9 mouse cellular contexts compared by ENCODE assay signal in genomic region chr3:14667126-14667525, GRCm38 (mm10). TPM values are rescaled to one million over a fixed set of nuclear protein-coding genes. Genes with fewer than 3 reads are reported as not detected.
DNase-seq lines count a peak whose midpoint lies in the region; ATAC-seq and TF ChIP-seq lines count a peak whose summit lies in the region.
"Had no signal": no experiment of that assay in that cellular context is flagged by ENCODE, and none has a peak within 500 bp of the region (broad histone marks: within the 10 kb centered on the region; RNA-seq: fewer than 3 reads in every experiment).

No protein-coding gene starts in this region.

- TF ChIP-seq POLR2A in ES-Bruce4 (IDR thresholded peaks at IDR 0.05; ENCODE audit: insufficient read depth, low read length), result no peak

- no peak overlapping the region for H3K4me3 ChIP-seq in hindbrain, embryonic 14.5 days (replicated peaks; ENCODE audit: low read length)
- no peak overlapping the region for H3K4me3 ChIP-seq in hindbrain, embryonic 13.5 days
- H3K4me3 ChIP-seq in ES-Bruce4 (ENCODE audit: low read depth, low read length), result no peak overlapping the region
- H3K4me3 ChIP-seq: embryonic facial prominence, embryonic 13.5 days had no signal

- no peak for ATAC-seq in hindbrain, embryonic 14.5 days (ENCODE audit: low FRiP score)
- ATAC-seq in hindbrain, embryonic 13.5 days (ENCODE audit: low FRiP score), result no peak; the same call in 1 of the 2 replicates

- H3K4me2 ChIP-seq in hindbrain, embryonic 14.5 days (replicated peaks), result no peak overlapping the region
- no peak overlapping the region for H3K4me2 ChIP-seq in hindbrain, embryonic 13.5 days
- H3K4me2 ChIP-seq: embryonic facial prominence, embryonic 13.5 days had no signal

- no peaks in the 10 kb centered on the region for H3K9me3 ChIP-seq in hindbrain, embryonic 14.5 days (ENCODE audit: control insufficient read depth, low read length)
- no peaks in the 10 kb centered on the region for H3K9me3 ChIP-seq in hindbrain, embryonic 13.5 days
- no peaks in the 10 kb centered on the region for H3K9me3 ChIP-seq in ES-Bruce4 (replicated peaks; ENCODE audit: control insufficient read depth, insufficient read depth, low read length, poor library complexity, severe bottlenecking)
- H3K9me3 ChIP-seq: embryonic facial prominence, embryonic 13.5 days had no signal

- no peaks in the 10 kb centered on the region for H3K4me1 ChIP-seq in hindbrain, embryonic 14.5 days (replicated peaks; ENCODE audit: control insufficient read depth, insufficient read depth, low read length)
- H3K4me1 ChIP-seq in hindbrain, embryonic 13.5 days (replicated peaks), result no peaks in the 10 kb centered on the region
- no peaks in the 10 kb centered on the region for H3K4me1 ChIP-seq in ES-Bruce4 (ENCODE audit: control insufficient read depth, insufficient read depth, low read length)
- H3K4me1 ChIP-seq: embryonic facial prominence, embryonic 13.5 days had no signal

- H3K27ac ChIP-seq in hindbrain, embryonic 14.5 days, result no peak overlapping the region
- no peak overlapping the region for H3K27ac ChIP-seq in hindbrain, embryonic 13.5 days
- no peak overlapping the region for H3K27ac ChIP-seq in ES-Bruce4 (ENCODE audit: insufficient read depth, low read length)
- H3K27ac ChIP-seq: embryonic facial prominence, embryonic 13.5 days had no signal

- TF ChIP-seq CTCF in ES-Bruce4 (IDR thresholded peaks at IDR 0.05; ENCODE audit: low read depth, low read length), result peak; percentile 37

- no peak for TF ChIP-seq EP300 in ES-Bruce4 (IDR thresholded peaks at IDR 0.05; ENCODE audit: insufficient read depth, low read depth, low read length)

- DNase-seq in hindbrain, embryonic 14.5 days (ENCODE audit: low spot score), result peak; percentile 46
- DNase-seq in adrenal gland, postnatal 36 days, result peak; percentile 54 to 55
- peak; percentile 25 for DNase-seq in forelimb bud, embryonic 11.5 days (ENCODE audit: low read depth, low spot score)
- DNase-seq in layer of hippocampus, adult 9-10 months (ENCODE audit: low spot score), result peak; percentile 22
- peak; percentile 20 for DNase-seq in mesoderm, embryonic 11.5 days (ENCODE audit: low read depth, low spot score)
- peak; percentile 35 for DNase-seq in thymus, postnatal 4 days

- H3K27me3 ChIP-seq in hindbrain, embryonic 14.5 days (ENCODE audit: control insufficient read depth, insufficient read depth, low read length), result no peaks in the 10 kb centered on the region
- no peaks in the 10 kb centered on the region for H3K27me3 ChIP-seq in hindbrain, embryonic 13.5 days
- no peaks in the 10 kb centered on the region for H3K27me3 ChIP-seq in ES-Bruce4 (ENCODE audit: control insufficient read depth, insufficient read depth, low read length, poor library complexity, severe bottlenecking)
- H3K27me3 ChIP-seq: embryonic facial prominence, embryonic 13.5 days had no signal

- H3K9ac ChIP-seq in hindbrain, embryonic 14.5 days, result no peak overlapping the region
- no peak overlapping the region for H3K9ac ChIP-seq in hindbrain, embryonic 13.5 days
- H3K9ac ChIP-seq in ES-Bruce4 (ENCODE audit: low read depth, poor library complexity, severe bottlenecking), result no peak overlapping the region
- H3K9ac ChIP-seq: embryonic facial prominence, embryonic 13.5 days had no signal

- 53% methylated on average over 2 of the region's 2 CpGs for WGBS in hindbrain, embryonic 14.5 days
- whole genome bisulfite sequencing in hindbrain, embryonic 13.5 days, result 61% methylated on average over 2 of the region's 2 CpGs

- no peaks in the 10 kb centered on the region for H3K36me3 ChIP-seq in hindbrain, embryonic 14.5 days (replicated peaks; ENCODE audit: control insufficient read depth, insufficient read depth)
- no peaks in the 10 kb centered on the region for H3K36me3 ChIP-seq in hindbrain, embryonic 13.5 days
- no peaks in the 10 kb centered on the region for H3K36me3 ChIP-seq in ES-Bruce4 (ENCODE audit: control insufficient read depth, insufficient read depth, low read length, poor library complexity, severe bottlenecking)
- H3K36me3 ChIP-seq: embryonic facial prominence, embryonic 13.5 days had no signal

RNA-seq across cellular contexts. Expression of gene Car13, which starts 25.6 kb away (rescaled TPM):
- polyA plus RNA-seq in hindbrain, embryonic 14.5 days (2014; fragmentation: Nextera tagmentation; extraction: Ambion mirVana), result 1.1 and 1.2 TPM in 2 replicates
- 1.5 and 1.7 TPM in 2 replicates for polyA plus RNA-seq in hindbrain, embryonic 13.5 days (2015; fragmentation: Nextera tagmentation; extraction: Ambion mirVana)
- 16.0 and 16.4 TPM in 2 replicates for polyA plus RNA-seq in ES-Bruce4 (2011; ENCODE audit: insufficient read depth, insufficient read length, low read depth, missing spikeins)
- total RNA-seq in adrenal gland, postnatal 36 days (2021), result 10 to 100 TPM in 1 of 2 experiments, 1 to 10 TPM in 1; 9.3 to 11.3 TPM

RNA-seq across cellular contexts. Expression of gene 1810022K09Rik, which starts 56.0 kb away (rescaled TPM):
- 311 and 373 TPM in 2 replicates for polyA plus RNA-seq in hindbrain, embryonic 14.5 days (2014; fragmentation: Nextera tagmentation; extraction: Ambion mirVana)
- polyA plus RNA-seq in hindbrain, embryonic 13.5 days (2015; fragmentation: Nextera tagmentation; extraction: Ambion mirVana), result 436 and 437 TPM in 2 replicates
- polyA plus RNA-seq in ES-Bruce4 (2011; ENCODE audit: insufficient read depth, insufficient read length, low read depth, missing spikeins), result 648 and 754 TPM in 2 replicates
- total RNA-seq in adrenal gland, postnatal 36 days (2021), result 100 to 1,000 TPM; 157 to 167 TPM
